Mouse (Mus musculus): ENCODE data around the gene Pate2. TPM values are rescaled to one million over a fixed set of nuclear protein-coding genes. Genes with fewer than 3 reads are reported as not detected.
A peak's percentile ranks its signal among the peaks of the same experiment; 100 is the strongest.

The Pate2 gene
- under 1 TPM; 0.34 to 0.98 TPM for total RNA-seq (2021)
- long read RNA-seq, experiment 1: 0 reads
- long read RNA-seq, experiment 2: 0 reads

DNA sequence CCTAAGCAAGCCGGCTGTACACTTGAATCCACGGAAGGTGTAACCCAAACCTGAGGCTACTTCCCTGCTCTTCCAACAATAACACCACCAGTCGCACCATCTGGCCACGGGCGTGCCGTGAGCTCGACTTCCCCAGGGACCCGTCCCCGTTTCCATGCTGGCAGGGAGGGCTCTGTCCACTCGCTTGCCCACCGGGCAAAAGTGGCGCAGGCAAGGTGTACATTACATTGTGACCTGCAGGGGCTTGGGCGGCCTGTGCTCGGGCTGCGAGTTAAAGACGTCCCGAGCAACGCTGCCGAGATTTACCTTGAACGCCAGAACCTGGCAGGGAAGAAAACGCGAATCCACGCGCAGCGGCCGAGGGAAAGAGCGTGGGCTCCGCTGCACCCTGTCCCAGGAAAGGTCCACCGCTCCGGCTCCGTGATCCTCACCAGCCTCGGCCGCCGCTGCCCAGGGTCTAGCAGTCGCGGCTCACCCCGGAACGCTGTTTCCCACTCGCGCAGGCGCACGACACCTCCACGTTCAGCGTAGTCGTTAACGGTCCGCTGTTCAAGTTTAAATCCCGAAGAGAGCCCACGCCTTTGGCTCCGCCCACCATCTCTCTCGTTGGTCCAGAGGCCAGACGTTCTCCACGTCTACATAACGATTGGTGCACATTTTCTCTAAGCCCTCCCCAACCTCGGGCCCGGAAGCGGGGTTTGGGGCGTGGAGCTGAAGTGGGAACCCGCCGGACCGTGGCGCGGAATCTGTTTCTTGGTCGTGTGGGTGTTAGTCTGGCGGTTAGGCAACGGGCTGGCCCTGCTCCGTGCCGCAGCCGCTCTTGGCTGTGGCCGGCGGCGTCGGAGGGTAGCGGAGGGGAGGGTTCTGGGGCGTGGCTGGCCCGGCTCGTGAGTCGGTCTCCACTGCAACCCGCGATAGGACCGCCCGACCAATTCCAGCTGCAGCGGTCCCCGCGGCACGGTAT is at the start of gene Pate2, which contains the start of gene Hyls1:
Gene Pate2, plus strand, starts transcription at position 714 of the 964 bp plus-strand sequence.
Gene Hyls1, minus strand, starts transcription at position 828 of the 964 bp plus-strand sequence.
- H3K27ac ChIP-seq: peak within 1 kb of the TSS; percentile 89

DNA sequence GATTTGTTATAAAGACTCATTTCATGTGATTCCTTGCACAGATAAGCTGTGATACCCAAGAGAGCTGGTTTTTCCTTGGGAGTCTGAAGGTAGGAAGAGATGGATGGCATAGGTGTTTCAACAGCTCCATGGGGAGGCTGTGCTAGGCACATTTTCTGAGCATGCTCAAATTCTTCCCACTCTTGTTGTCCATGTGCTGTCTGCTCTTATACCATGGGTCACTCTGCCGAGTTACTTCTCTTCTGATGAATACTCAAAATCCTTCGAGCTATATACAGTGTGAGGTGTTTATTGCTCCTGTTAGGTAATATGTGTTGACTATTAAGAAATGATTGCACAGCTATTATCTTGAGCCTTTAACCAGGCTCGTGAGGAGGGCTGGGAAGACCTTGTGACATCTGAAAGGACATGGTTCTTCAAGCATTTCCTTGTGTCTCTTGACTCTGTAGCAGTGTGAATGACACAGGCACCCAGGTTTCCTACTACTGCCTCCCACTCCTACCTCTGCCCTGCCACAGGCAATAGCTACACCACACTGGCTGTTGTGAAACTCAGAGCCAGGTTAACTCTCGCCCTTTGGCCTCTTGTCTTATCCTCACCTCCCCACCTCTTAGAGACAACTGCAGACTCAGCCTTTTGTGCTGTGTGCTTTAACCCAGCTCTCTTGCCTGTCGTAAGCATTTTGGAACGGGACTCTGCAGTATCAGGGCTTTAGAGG is 49.3 kb upstream of the Pate2 start:
- H3K4me3 ChIP-seq: no peak overlapping the region
- H3K27ac ChIP-seq: no peak overlapping the region
- TF ChIP-seq CTCF (IDR thresholded peaks at IDR 0.05): no peak
- no peak for DNase-seq (ENCODE audit: extremely low spot score in 1 of 2, low spot score in 2 of 2)
- intact Hi-C loops (cut with DNase I): no loop called here

More for the DNA sequence above, at the start of gene Pate2, which contains the start of gene Hyls1:
- DNase-seq (ENCODE audit: extremely low spot score in 1 of 2, low spot score in 2 of 2): peak; percentile 89 to 91
- H3K4me3 ChIP-seq: peak within 1 kb of the TSS; percentile 70
- intact Hi-C loops (cut with DNase I): no loop called here
- peak; percentile 20; the same call in 1 of the 2 replicates for TF ChIP-seq CTCF (IDR thresholded peaks at IDR 0.05)

DNA sequence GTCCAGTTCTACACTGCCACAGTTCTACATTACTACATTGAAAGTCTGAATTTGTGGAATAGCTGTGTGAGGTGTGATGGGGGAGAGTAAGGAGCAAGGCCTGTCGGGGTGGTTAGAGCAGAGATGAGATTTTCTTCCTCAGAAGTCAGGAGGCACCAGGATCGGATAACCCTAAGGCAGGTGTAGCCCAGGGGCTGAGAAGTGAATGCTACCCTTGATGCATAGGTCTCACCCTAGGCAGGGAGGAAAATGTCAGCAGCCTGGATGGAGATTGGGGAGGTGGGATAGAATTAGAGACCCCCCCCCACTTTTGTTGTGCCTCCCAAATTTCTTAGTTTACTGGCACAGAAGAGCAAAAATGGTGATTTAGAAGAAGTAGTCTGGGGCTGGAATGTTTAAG is 47.8 kb upstream of the Pate2 start:
- H3K27ac ChIP-seq: no peak overlapping the region
- TF ChIP-seq CTCF (IDR thresholded peaks at IDR 0.05): no peak
- intact Hi-C loops (cut with DNase I): no loop called here
- DNase-seq (ENCODE audit: extremely low spot score in 1 of 2, low spot score in 2 of 2): no peak
- H3K4me3 ChIP-seq: no peak overlapping the region

DNA sequence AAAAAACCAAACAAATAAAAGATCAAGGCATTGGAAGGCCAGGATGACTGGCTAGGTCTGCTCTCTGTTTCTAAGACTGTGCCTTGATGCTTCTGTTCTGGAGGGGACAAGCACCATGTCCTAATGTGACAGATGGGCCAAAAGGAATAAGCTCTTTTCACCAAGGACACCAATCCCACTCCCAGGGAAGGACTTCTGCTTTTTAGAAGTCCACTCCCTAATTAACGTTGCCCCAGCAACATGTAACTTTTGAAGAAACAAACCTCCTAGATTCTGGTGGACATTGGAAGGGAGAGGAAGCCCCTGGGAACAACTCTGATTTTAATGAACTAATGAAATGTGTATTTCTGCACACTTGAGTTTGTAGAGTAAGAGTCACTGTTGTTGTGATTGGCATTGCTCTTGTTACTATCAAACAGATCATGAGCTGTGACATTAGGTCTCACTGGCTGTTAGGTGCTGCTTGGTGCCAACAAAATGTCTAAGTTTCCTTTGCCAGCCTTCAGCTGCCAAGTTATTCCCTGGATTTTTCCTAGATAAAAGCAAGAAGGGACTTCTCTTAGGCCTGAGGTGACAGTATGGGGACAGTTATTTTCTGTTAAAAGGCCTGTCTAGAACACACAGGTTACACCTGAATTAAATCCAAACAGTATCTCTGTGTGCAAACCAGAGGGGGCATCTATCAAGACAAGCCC is 47.1 kb upstream of the Pate2 start:
- Histone ChIP-seq H3K4me3 (no peak overlapping the region), H3K27ac (no peak overlapping the region)
- TF ChIP-seq CTCF (IDR thresholded peaks at IDR 0.05): no peak
- DNase-seq (ENCODE audit: extremely low spot score in 1 of 2, low spot score in 2 of 2): no peak
- intact Hi-C loops (cut with DNase I): no loop called here

DNA sequence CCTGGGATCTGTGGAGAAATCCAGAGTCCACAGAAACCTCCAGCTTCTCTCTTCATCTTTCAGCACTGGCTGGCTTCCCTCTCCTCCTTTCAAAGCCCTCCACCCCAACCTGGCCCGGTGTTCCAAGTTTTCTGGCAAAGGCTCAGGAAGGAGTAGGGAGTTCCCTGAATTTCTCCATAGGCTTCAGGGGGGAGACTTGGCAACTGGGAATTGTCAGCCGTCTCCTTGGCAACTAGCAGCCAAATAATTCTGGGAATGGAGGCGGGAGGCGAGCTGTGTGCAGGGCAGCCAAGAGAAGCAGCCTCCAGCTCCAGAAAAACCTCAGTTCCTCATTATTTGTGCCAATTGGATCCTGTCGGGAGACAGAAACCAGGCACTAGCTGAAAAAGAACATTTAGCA is 46.5 kb upstream of the Pate2 start:
- H3K4me3 ChIP-seq: no peak overlapping the region
- intact Hi-C loops (cut with DNase I): no loop called here
- no peak overlapping the region for H3K27ac ChIP-seq
- TF ChIP-seq CTCF (IDR thresholded peaks at IDR 0.05): no peak
- DNase-seq (ENCODE audit: extremely low spot score in 1 of 2, low spot score in 2 of 2): peak; percentile 47 to 52

DNA sequence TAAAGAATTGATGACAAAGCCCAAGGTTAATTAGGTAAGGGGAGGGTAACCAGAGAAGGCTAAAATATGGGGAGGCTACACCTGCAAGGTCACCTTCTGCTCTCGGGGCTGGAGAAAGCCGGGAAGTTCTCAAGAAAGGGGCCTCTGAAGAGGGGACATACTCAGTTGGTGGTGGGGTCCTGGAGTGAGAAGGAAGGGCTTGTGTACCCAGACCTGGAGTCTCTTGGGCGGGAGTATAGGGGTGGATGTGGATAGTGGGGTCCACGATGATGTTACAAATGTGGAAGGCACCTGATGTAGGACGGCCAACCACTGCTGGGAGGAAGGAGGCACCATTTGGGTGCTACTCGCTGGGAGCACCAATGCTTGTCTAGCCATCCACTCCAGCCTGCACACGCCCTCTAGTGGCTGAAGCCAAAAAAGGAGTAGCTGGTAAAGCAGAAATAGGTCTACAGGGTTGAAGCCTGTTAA is 46.1 kb upstream of the Pate2 start:
- TF ChIP-seq CTCF (IDR thresholded peaks at IDR 0.05): peak; percentile 96
- intact Hi-C loops (cut with DNase I): loop anchor here (1.0 to 2.0 kb wide), 2 partner anchors 99 to 242 kb away; no protein-coding TSS in a partner anchor
- DNase-seq (ENCODE audit: extremely low spot score in 1 of 2, low spot score in 2 of 2): peak; percentile 76
- Histone ChIP-seq H3K27ac (peak overlapping the region; percentile 47; the same call in 1 of the 2 replicates), H3K4me3 (no peak overlapping the region; the same call in 1 of the 2 replicates)

DNA sequence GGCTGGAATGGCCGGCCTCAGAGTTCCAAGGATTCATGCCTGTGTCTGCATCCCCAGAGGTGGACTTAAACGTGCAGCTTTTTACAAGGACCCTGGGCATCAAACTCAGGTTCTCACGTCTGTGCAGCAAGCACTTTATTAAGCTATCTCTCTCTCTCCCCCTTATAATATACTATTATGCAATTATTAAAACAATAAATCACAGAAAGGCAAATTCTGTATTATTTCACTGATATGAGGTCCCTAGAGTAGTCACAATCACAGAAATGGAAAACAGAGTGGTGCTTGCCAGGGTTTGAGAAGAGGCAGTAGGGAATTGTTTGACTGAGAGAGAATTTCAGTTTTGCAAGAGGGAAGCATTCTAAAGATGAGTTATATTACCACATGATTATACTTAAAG is 40.9 kb upstream of the Pate2 start:
- intact Hi-C loops (cut with DNase I): no loop called here
- Histone ChIP-seq H3K4me3 (no peak overlapping the region), H3K27ac (no peak overlapping the region)
- DNase-seq (ENCODE audit: extremely low spot score in 1 of 2, low spot score in 2 of 2): no peak
- TF ChIP-seq CTCF (IDR thresholded peaks at IDR 0.05): no peak

DNA sequence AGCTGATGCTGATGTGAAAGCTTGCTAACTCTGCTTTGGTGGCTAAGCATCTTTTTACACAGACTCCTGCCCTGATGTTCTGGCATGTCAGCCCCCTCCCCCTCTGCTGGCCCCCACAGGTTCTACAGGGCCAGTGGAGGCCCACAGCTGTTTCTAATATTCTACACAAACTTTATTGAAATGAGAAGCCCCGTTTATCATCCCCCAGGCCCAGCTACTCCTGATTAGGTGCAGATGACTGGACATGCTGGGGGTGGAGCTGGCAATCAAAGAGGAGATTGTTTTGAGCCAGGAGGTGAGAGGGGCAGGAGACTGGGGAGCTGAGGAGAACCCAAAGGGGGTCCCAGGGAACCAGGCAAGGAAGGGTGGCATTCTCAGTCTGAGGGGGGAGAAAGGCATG is 40.3 kb upstream of the Pate2 start:
- no peak for DNase-seq (ENCODE audit: extremely low spot score in 1 of 2, low spot score in 2 of 2)
- TF ChIP-seq CTCF (IDR thresholded peaks at IDR 0.05): no peak
- intact Hi-C loops (cut with DNase I): no loop called here

DNA sequence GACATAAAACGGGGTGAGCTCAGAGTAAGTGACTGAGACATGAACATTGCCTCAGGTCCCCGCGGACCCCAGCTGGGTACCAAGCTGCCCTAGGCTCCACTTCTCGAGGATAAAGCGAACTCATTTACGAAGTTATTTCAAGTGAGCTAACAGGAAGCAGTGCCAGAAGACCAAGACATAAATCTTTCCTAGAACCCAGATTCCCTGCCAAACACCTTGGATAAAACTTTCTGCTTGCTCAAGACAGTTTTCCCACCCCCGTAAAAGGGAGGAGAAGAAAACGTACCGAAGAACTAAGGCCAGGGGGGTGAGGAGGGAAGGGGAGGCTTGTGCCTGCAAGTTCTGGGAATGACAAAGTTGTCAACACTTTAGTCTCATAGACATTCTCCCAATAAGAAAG is 36.8 kb upstream of the Pate2 start:
- no peak for DNase-seq (ENCODE audit: extremely low spot score in 1 of 2, low spot score in 2 of 2)
- H3K4me3 ChIP-seq: no peak overlapping the region
- TF ChIP-seq CTCF (IDR thresholded peaks at IDR 0.05): no peak
- intact Hi-C loops (cut with DNase I): no loop called here
- H3K27ac ChIP-seq: no peak overlapping the region

More for the DNA sequence above, 40.3 kb upstream of the Pate2 start:
- Histone ChIP-seq H3K4me3 (no peak overlapping the region), H3K27ac (no peak overlapping the region)

DNA sequence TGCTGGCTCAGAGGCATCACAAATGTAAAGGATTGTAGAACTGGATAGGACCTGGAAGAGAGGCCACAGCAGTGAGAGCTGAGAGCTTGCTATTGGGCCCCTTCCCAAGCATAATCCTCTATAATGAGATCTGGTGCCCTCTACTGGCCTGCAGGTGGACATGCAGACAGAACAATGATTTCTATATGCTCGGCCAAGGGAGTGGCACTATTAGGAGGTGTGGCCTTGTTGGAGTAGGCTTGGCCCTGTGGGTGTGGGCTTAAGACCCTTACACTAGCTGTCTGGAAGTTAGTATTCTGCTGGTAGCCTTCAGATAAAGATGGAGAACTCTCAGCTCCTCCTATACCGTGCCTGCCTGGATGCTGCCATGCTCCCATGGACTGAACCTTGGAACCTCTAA is 35.0 kb upstream of the Pate2 start:
- H3K4me3 ChIP-seq: no peak overlapping the region
- peak; percentile 44 to 60 for DNase-seq (ENCODE audit: extremely low spot score in 1 of 2, low spot score in 2 of 2)
- TF ChIP-seq CTCF (IDR thresholded peaks at IDR 0.05): peak; percentile 93
- H3K27ac ChIP-seq: no peak overlapping the region
- intact Hi-C loops (cut with DNase I): loop anchor here (2.0 to 5.0 kb wide), 2 partner anchors 113 to 252 kb away; partner anchors contain the start of gene Cdon

DNA sequence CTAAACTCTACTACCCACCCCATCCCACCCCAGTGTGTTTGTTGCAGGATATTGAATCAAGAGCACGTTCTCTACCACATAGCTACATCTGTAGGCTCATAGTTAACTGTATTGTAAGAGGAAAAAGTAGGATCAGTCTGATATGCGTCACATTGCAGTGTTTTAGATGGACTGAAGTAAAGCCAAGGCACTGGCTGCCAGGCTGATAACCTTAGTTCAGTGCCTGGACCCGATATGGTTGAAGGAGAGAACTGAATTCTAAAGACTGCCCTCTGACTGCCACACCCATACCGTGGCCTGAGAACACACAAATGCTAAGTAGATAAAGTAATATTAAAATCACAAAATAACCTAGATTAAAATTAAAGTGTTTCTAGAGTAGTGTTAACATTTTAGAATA is 34.2 kb upstream of the Pate2 start:
- intact Hi-C loops (cut with DNase I): loop anchor here (2.0 to 5.0 kb wide), 2 partner anchors 114 to 253 kb away; partner anchors contain the start of gene Cdon
- no peak for TF ChIP-seq CTCF (IDR thresholded peaks at IDR 0.05)
- H3K4me3 ChIP-seq: no peak overlapping the region

More for the DNA sequence above, 34.2 kb upstream of the Pate2 start:
- no peak for DNase-seq (ENCODE audit: extremely low spot score in 1 of 2, low spot score in 2 of 2)
- H3K27ac ChIP-seq: no peak overlapping the region
